Mouse (Mus musculus): ENCODE data around the gene Lrrfip2.

DNA sequence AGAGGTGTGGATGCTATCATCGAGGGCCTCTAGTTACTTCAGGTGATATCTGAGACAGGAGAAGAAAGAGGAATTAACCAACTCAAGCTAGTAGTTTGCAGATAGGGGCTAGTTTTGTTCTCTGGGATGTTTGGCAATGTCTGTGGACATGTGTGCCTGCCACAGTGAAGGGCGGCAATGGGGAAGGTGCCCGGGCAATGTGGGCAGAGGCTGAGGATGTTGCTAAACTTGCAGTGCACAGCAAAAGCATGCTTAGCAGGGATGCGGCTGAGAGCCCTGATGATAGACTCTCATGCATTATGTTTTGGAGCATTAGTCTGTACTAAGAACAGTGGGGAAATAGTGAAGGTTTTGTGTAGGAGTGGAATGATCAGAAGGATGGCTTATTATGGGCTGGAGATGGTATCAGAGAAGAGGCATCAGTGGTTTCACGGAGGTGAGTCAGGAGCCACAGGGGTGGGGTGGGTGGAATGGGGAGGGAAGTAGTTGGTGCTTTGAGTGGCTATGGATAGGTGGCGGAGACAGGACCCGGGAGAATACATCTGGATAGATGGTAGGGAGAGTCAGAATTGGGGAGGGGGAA is 28.9 kb downstream of the Lrrfip2 start:
- no peak for TF ChIP-seq TAL1 (IDR thresholded peaks at IDR 0.05; ENCODE audit: low read length)
- no peak for TF ChIP-seq GATA1 (IDR thresholded peaks at IDR 0.05; ENCODE audit: low read length)
